Mouse (Mus musculus) embryonic facial prominence, embryonic 11.5 days (tissue): ENCODE measurements around the gene Unc45a. TPM values are rescaled to one million over a fixed set of nuclear protein-coding genes. Genes with fewer than 3 reads are reported as not detected.
A peak's percentile ranks its signal among the peaks of the same experiment; 100 is the strongest.

ENCODE experiments used
- ATAC-seq: fragments of 200-750 bp; cut with Nextera tagmentation; replicated peaks from 2 replicates; pipeline ENCODE4 v1.8.0; 2017; ENCODE audit warnings: low read depth; ENCODE audit not compliant: insufficient number of reproducible peaks, low FRiP score, low TSS enrichment
- DNase-seq: peaks from one replicate; pipeline ENCODE4 v3.0.0-alpha.2; 2015; ENCODE audit warnings: low spot score
- H3K27ac ChIP-seq: fragments of 300-500 bp; sonication (generic); replicated peaks from 2 replicates; pipeline ENCODE4 v1.5.1; 2014; ENCODE audit warnings: mild to moderate bottlenecking, low read depth, low read length, control low read depth
- H3K27me3 ChIP-seq: fragments of 300-500 bp; sonication (generic); 2 replicates; pipeline ENCODE4 v1.6.1; 2014; ENCODE audit warnings: mild to moderate bottlenecking, low read length, moderate library complexity, mixed read lengths; ENCODE audit not compliant: control insufficient read depth, insufficient read depth
- H3K36me3 ChIP-seq: fragments of 300-500 bp; sonication (generic); replicated peaks from 2 replicates; pipeline ENCODE4 v1.6.1; 2014; ENCODE audit warnings: low read depth, mild to moderate bottlenecking, low read length, moderate library complexity, mixed read lengths; ENCODE audit not compliant: control insufficient read depth, insufficient read depth
- H3K4me1 ChIP-seq: fragments of 300-500 bp; sonication (generic); 2 replicates; pipeline ENCODE4 v1.6.1; 2014; ENCODE audit warnings: low read length, mixed read lengths; ENCODE audit not compliant: control insufficient read depth, insufficient read depth
- H3K4me2 ChIP-seq: fragments of 300-500 bp; sonication (generic); 2 replicates; pipeline ENCODE4 v1.6.1; 2014; ENCODE audit warnings: low read depth, mild to moderate bottlenecking, control low read depth, low read length, moderate library complexity
- H3K4me3 ChIP-seq: fragments of 300-500 bp; sonication (generic); 2 replicates; pipeline ENCODE4 v1.5.1; 2014; ENCODE audit warnings: low read depth, low read length, control low read depth
- H3K9ac ChIP-seq: fragments of 300-500 bp; sonication (generic); replicated peaks from 2 replicates; pipeline ENCODE4 v1.6.1; 2014; ENCODE audit warnings: mild to moderate bottlenecking, control low read depth, low read length
- H3K9me3 ChIP-seq: fragments of 300-500 bp; sonication (generic); replicated peaks from 2 replicates; pipeline ENCODE4 v1.6.1; 2016; ENCODE audit warnings: mild to moderate bottlenecking, low read length, inconsistent platforms, mixed read lengths; ENCODE audit not compliant: control insufficient read depth
- WGBS: fragments of 180-500 bp; shearing (Covaris S2); extraction: QIAGEN DNeasy Blood & Tissue Kit; methylation state at CpG from one replicate; pipeline ENCODE4 v1.1.7; 2014; 5-methylcytosine and 5-hydroxymethylcytosine counted together
- polyA plus RNA-seq: library from polyadenylated mRNA; unstranded; fragments of >200 nt; fragmentation: Nextera tagmentation; extraction: Ambion mirVana; gene quantifications from 2 replicates; pipeline ENCODE4 v1.2.1, GENCODE M21; 2014

The Unc45a gene
- polyA plus RNA-seq = 26.5 and 31.1 TPM in 2 replicates

- peak; percentile 31; the same call in 1 of the 2 replicates for ATAC-seq
- 2% methylated on average over 11 of the region's 11 CpGs for WGBS
- Histone ChIP-seq H3K27me3 (no peaks in the 10 kb centered on the region), H3K36me3 (peaks cover 4% of the 10 kb centered on the region), H3K4me3 (peak within 1 kb of the TSS; percentile 66), H3K4me2 (peak within 1 kb of the TSS; percentile 86), H3K27ac (peak within 1 kb of the TSS; percentile 59), H3K4me1 (no peaks in the 10 kb centered on the region; the same call in 1 of the 2 replicates), H3K9me3 (no peaks in the 10 kb centered on the region), H3K9ac (peak within 1 kb of the TSS; percentile 75)
- peak; percentile 85 for DNase-seq
Observed at GRCm38 (mm10) chr7:80340793-80341192, at the start of gene Unc45a. Gene Unc45a, minus strand, starts transcription at chr7:80341005.

GRCm38 (mm10) chr7:80387633-80388543 is 47.1 kb upstream of the Unc45a start, which contains the start of gene Fes:
Gene Fes, minus strand, starts transcription at chr7:80387946.
- peak within 1 kb of the TSS; percentile 53 for H3K4me2 ChIP-seq
- peak within 1 kb of the TSS; percentile 64 for H3K9ac ChIP-seq
- H3K4me3 ChIP-seq = peak within 1 kb of the TSS; percentile 21
- no peaks in the 10 kb centered on the region for H3K27me3 ChIP-seq
- H3K9me3 ChIP-seq = no peaks in the 10 kb centered on the region
- H3K27ac ChIP-seq = 0 out of 2 replicates have a peak within 1 kb of the TSS, but pooled peaks have one; percentile 29
- ATAC-seq (no peak; the same call in 1 of the 2 replicates), DNase-seq (peak; percentile 74)
- WGBS = 6% methylated on average over 33 of the region's 33 CpGs
- H3K4me1 ChIP-seq = no peaks in the 10 kb centered on the region; the same call in 1 of the 2 replicates
- H3K36me3 ChIP-seq = peaks cover 3% of the 10 kb centered on the region

- WGBS = 24% methylated on average over 17 of the region's 17 CpGs
- H3K27ac ChIP-seq = no peak overlapping the region
- DNase-seq = no peak
Observed at GRCm38 (mm10) chr7:80387033-80387632, 46.3 kb upstream of the Unc45a start.

GRCm38 (mm10) chr7:80386235-80386930 is 45.6 kb upstream of the Unc45a start:
- Histone ChIP-seq H3K4me1 (no peaks in the 10 kb centered on the region; the same call in 1 of the 2 replicates), H3K27me3 (no peaks in the 10 kb centered on the region), H3K4me2 (peak overlapping the region; percentile 53), H3K36me3 (peaks cover 2% of the 10 kb centered on the region), H3K9me3 (no peaks in the 10 kb centered on the region), H3K27ac (no peak overlapping the region), H3K4me3 (peak overlapping the region; percentile 11), H3K9ac (peak overlapping the region; percentile 15)
- WGBS = 31% methylated on average over 18 of the region's 18 CpGs
- ATAC-seq (peak; percentile 66), DNase-seq (peak; percentile 96)

More at GRCm38 (mm10) chr7:80387033-80387632, 46.3 kb upstream of the Unc45a start:
- no peaks in the 10 kb centered on the region for H3K27me3 ChIP-seq
- peak overlapping the region; percentile 53 for H3K4me2 ChIP-seq
- H3K36me3 ChIP-seq = peaks cover 2% of the 10 kb centered on the region
- peak overlapping the region; percentile 64 for H3K9ac ChIP-seq
- peak overlapping the region; percentile 11 for H3K4me3 ChIP-seq
- no peaks in the 10 kb centered on the region; the same call in 1 of the 2 replicates for H3K4me1 ChIP-seq
- no peak for ATAC-seq
- no peaks in the 10 kb centered on the region for H3K9me3 ChIP-seq

- Histone ChIP-seq H3K27me3 (no peaks in the 10 kb centered on the region), H3K27ac (no peak overlapping the region), H3K4me1 (no peaks in the 10 kb centered on the region; the same call in 1 of the 2 replicates), H3K9ac (no peak overlapping the region), H3K9me3 (no peaks in the 10 kb centered on the region), H3K4me2 (no peak overlapping the region), H3K36me3 (no peaks in the 10 kb centered on the region; the same call in 1 of the 2 replicates), H3K4me3 (no peak overlapping the region)
- no peak for ATAC-seq
- 70% methylated on average over 11 of the region's 11 CpGs for WGBS
- DNase-seq = no peak
Observed at GRCm38 (mm10) chr7:80382919-80383318, 42.1 kb upstream of the Unc45a start.

GRCm38 (mm10) chr7:80379531-80379930 is 38.7 kb upstream of the Unc45a start:
- no peak overlapping the region for H3K4me3 ChIP-seq
- WGBS = 60% methylated on average over 13 of the region's 13 CpGs
- no peaks in the 10 kb centered on the region; the same call in 1 of the 2 replicates for H3K36me3 ChIP-seq
- H3K4me1 ChIP-seq = no peaks in the 10 kb centered on the region
- ATAC-seq (no peak), DNase-seq (peak; percentile 50)
- H3K9me3 ChIP-seq = no peaks in the 10 kb centered on the region
- H3K27ac ChIP-seq = no peak overlapping the region
- no peak overlapping the region for H3K9ac ChIP-seq
- H3K27me3 ChIP-seq = no peaks in the 10 kb centered on the region
- no peak overlapping the region for H3K4me2 ChIP-seq

- H3K4me1 ChIP-seq = no peaks in the 10 kb centered on the region
- no peak overlapping the region for H3K4me3 ChIP-seq
- H3K4me2 ChIP-seq = no peak overlapping the region
- ATAC-seq = no peak
- no peaks in the 10 kb centered on the region for H3K27me3 ChIP-seq
- H3K9ac ChIP-seq = no peak overlapping the region
- WGBS = 38% methylated on average over 6 of the region's 6 CpGs
- no peak overlapping the region for H3K27ac ChIP-seq
- H3K9me3 ChIP-seq = no peaks in the 10 kb centered on the region
- peak; percentile 68 for DNase-seq
- H3K36me3 ChIP-seq = no peaks in the 10 kb centered on the region; the same call in 1 of the 2 replicates
Observed at GRCm38 (mm10) chr7:80377471-80377870, 36.7 kb upstream of the Unc45a start.
